Mouse (Mus musculus): Measurements from ENCODE around the gene 5730507C01Rik. TPM values are rescaled to one million over a fixed set of nuclear protein-coding genes. Genes with fewer than 3 reads are reported as not detected.
"Not testable (repeated sequence)": the region's sequence is repeated elsewhere in the genome, so short reads cannot be mapped to it uniquely, and the experiment has no call there.

Gene 5730507C01Rik
- 1.8 and 2.5 TPM in 2 replicates for polyA plus RNA-seq (2015; fragmentation: Nextera tagmentation; extraction: Ambion mirVana)

DNA sequence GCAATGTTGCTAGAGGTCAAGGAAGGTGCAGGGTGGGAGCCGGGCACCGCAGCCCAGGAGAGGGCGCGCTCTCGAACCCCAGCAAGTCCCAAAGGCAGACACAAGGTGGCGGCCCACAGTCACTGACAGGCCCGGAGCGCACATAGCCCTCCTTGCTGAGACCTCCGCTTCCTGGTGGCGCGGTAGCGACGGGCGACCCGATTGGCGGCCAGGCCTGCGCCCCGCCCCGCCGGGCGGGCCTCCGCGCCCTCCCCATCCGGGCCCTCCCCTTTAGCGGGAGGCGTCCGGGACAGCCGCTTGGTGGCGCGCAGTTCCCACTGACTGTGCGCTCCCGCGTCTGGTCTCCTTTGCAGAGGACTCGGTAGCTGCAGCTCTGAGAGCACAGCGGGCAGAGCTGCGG, at the start of gene 5730507C01Rik:
TSS of gene 5730507C01Rik (plus strand) at position 340 of the 400 bp plus-strand sequence.
- peak within 1 kb of the TSS; percentile 35; the same call in 1 of the 2 replicates for H3K9ac ChIP-seq
- H3K27me3 ChIP-seq, result no peaks in the 10 kb centered on the region
- H3K4me1 ChIP-seq, result no peaks in the 10 kb centered on the region
- WGBS, result 3% methylated on average over 31 of the region's 36 CpGs
- H3K4me3 ChIP-seq, result peak within 1 kb of the TSS; percentile 50
- 0 out of 2 replicates have a peak, but pooled peaks have one; percentile 48 for ATAC-seq (ENCODE audit: insufficient number of reproducible peaks, low FRiP score, low TSS enrichment, low read depth)
- H3K36me3 ChIP-seq, result no peaks in the 10 kb centered on the region
- H3K4me2 ChIP-seq, result peak within 1 kb of the TSS; percentile 57
- no peaks in the 10 kb centered on the region for H3K9me3 ChIP-seq
- no peak within 1 kb of the TSS for H3K27ac ChIP-seq

DNA sequence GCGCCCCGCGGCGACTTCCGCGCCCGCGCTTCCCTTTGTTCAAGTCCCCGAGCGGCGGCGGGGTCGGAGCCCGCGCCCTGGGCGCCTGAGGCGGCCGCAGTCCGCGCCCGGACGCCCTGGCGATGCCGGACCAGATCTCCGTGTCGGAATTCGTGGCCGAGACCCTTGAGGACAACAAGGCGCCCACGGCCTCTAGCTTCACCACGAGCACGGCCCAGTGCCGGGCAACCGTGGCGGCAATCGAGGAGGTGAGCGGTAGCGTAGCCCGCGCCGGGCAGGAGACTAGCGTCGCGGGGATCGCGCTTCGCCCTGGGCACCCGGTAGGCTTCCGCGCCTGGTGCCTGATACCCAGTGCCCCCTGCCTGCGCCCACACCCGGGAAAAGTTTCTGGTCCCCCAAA, 306 bp downstream of the 5730507C01Rik start:
- H3K36me3 ChIP-seq; ATAC-seq (ENCODE audit: insufficient number of reproducible peaks, low FRiP score, low TSS enrichment, low read depth); H3K27me3 ChIP-seq; H3K4me1 ChIP-seq; H3K27ac ChIP-seq; H3K9me3 ChIP-seq: not testable (repeated sequence)
- Histone ChIP-seq H3K4me3 (peak overlapping the region; percentile 50), H3K9ac (peak overlapping the region; percentile 35; the same call in 1 of the 2 replicates), H3K4me2 (peak overlapping the region; percentile 57)
- WGBS, result 4% methylated on average over 44 of the region's 52 CpGs

DNA sequence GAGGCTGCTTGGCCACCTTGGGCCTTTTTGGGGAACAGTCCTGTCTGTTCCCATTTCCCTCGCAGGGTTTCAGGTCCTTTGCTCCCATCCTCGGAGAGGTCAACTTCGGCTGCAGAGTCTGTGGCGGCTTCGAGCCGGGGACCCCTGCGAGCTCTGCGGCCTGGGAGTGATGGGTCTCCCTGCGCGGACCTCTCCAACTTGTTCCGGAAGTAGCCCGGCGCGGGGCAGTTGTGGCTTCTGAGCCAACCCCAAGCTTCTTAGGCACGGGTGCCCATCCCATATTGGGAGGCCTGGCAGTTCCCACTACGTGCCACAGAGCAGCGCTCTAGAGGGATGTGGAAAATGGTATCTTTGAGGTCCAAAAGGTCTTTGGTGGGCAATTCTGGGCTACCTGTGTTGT, 767 bp downstream of the 5730507C01Rik start:
- H3K27ac ChIP-seq; H3K9ac ChIP-seq; H3K27me3 ChIP-seq; H3K36me3 ChIP-seq; ATAC-seq (ENCODE audit: insufficient number of reproducible peaks, low FRiP score, low TSS enrichment, low read depth); H3K9me3 ChIP-seq; H3K4me1 ChIP-seq: not testable (repeated sequence)
- H3K4me3 ChIP-seq, result peak overlapping the region; percentile 50
- peak overlapping the region; percentile 57 for H3K4me2 ChIP-seq
- WGBS, result 14% methylated on average over 17 of the region's 17 CpGs
